ENCODE assay signal across 9 mouse cellular contexts in genomic region chr11:116644225-116645112, GRCm38 (mm10). TPM values are rescaled to one million over a fixed set of nuclear protein-coding genes. Genes with fewer than 3 reads are reported as not detected.
DNase-seq lines count a peak whose midpoint lies in the region; ATAC-seq and TF ChIP-seq lines count a peak whose summit lies in the region.
"Had no signal": no experiment of that assay in that cellular context is flagged by ENCODE, and none has a peak within 500 bp of the region (broad histone marks: within the 10 kb centered on the region; RNA-seq: fewer than 3 reads in every experiment).

No protein-coding gene starts in this region.

- no peak for ATAC-seq in heart, embryonic 11.5 days (replicated peaks; ENCODE audit: insufficient number of reproducible peaks, low FRiP score, low TSS enrichment)
- no peak for ATAC-seq in limb, embryonic 13.5 days (ENCODE audit: low FRiP score, low read depth)

- peaks cover 9% of the 10 kb centered on the region for H3K27me3 ChIP-seq in heart, embryonic 11.5 days (ENCODE audit: control insufficient read depth, insufficient read depth, low read length)
- H3K27me3 ChIP-seq in limb, embryonic 13.5 days, result peaks cover 2% of the 10 kb centered on the region; the same call in 1 of the 2 replicates

- no peak overlapping the region; the same call in 1 of the 2 replicates for H3K4me3 ChIP-seq in gastrocnemius, adult 2 months
- H3K4me3 ChIP-seq in heart, embryonic 11.5 days (ENCODE audit: low read depth, low read length), result 0 out of 2 replicates have a peak overlapping the region, but pooled peaks have one; percentile 12
- H3K4me3 ChIP-seq in limb, embryonic 13.5 days, result no peak overlapping the region

- no peak for DNase-seq in gastrocnemius, adult 2 months
- DNase-seq in gastrocnemius, adult 8-10 months (ENCODE audit: low spot score in 2 of 2), result no peak
- peak; percentile 68 for DNase-seq in adipocyte (ENCODE audit: low spot score)
- no peak for DNase-seq in ovary, postnatal 10 days (ENCODE audit: low spot score)
- DNase-seq in spleen, postnatal 10 days (ENCODE audit: low spot score in 2 of 2), result no peak
- DNase-seq in frontal cortex, postnatal 14 days (ENCODE audit: low spot score in 2 of 2), result no peak

- peak overlapping the region; percentile 60 for H3K4me2 ChIP-seq in heart, embryonic 11.5 days
- peak overlapping the region; percentile 65 for H3K4me2 ChIP-seq in limb, embryonic 13.5 days (replicated peaks)

- 0 out of 2 replicates have a peak overlapping the region, but pooled peaks have one; percentile 22 for H3K9ac ChIP-seq in heart, embryonic 11.5 days (ENCODE audit: low read depth, low read length)
- 0 out of 2 replicates have a peak overlapping the region, but pooled peaks have one; percentile 9 for H3K9ac ChIP-seq in limb, embryonic 13.5 days

- no peak for TF ChIP-seq CTCF in gastrocnemius, adult 2 months (IDR thresholded peaks at IDR 0.05)

- intact Hi-C loops in gastrocnemius, adult 2 months (cut with DNase I), result no loop called here

- H3K36me3 ChIP-seq in heart, embryonic 11.5 days (ENCODE audit: control insufficient read depth, insufficient read depth, low read length), result no peaks in the 10 kb centered on the region
- no peaks in the 10 kb centered on the region for H3K36me3 ChIP-seq in limb, embryonic 13.5 days

- H3K4me1 ChIP-seq in heart, embryonic 11.5 days (ENCODE audit: control insufficient read depth, insufficient read depth, low read length), result peaks cover 33% of the 10 kb centered on the region
- H3K4me1 ChIP-seq in limb, embryonic 13.5 days, result peaks cover 57% of the 10 kb centered on the region

- peak overlapping the region; percentile 89 for H3K27ac ChIP-seq in gastrocnemius, adult 2 months
- H3K27ac ChIP-seq in heart, embryonic 11.5 days (ENCODE audit: low read depth, low read length), result no peak overlapping the region
- no peak overlapping the region for H3K27ac ChIP-seq in limb, embryonic 13.5 days

- WGBS in heart, embryonic 11.5 days (ENCODE audit: insufficient replicate concordance), result 42% methylated on average over 21 of the region's 21 CpGs
- 43% methylated on average over 21 of the region's 21 CpGs for WGBS in limb, embryonic 13.5 days

- H3K9me3 ChIP-seq in heart, embryonic 11.5 days (replicated peaks; ENCODE audit: control insufficient read depth, low read length), result no peaks in the 10 kb centered on the region
- H3K9me3 ChIP-seq in limb, embryonic 13.5 days, result no peaks in the 10 kb centered on the region

RNA-seq across cellular contexts. Expression of gene Prcd, which starts 8.9 kb away (rescaled TPM):
- 1 to 10 TPM in 1 of 2 experiments, not detected in 1; 1.0 TPM for total RNA-seq in gastrocnemius, adult 2 months (2021)
- total RNA-seq in gastrocnemius, adult 8-10 months (2022), result under 1 TPM in 2 of 4 experiments, not detected in 2; 0.29 to 0.51 TPM
- polyA plus RNA-seq in heart, embryonic 11.5 days (2014; fragmentation: Nextera tagmentation; extraction: Ambion mirVana), result 0.35 and 0.92 TPM in 2 replicates
- 0.56 and 0.83 TPM in 2 replicates for polyA plus RNA-seq in limb, embryonic 13.5 days (2015; fragmentation: Nextera tagmentation; extraction: Ambion mirVana)

RNA-seq across cellular contexts. Expression of gene Cygb, which starts 9.6 kb away (rescaled TPM):
- total RNA-seq in gastrocnemius, adult 2 months (2021), result 10 to 100 TPM in 1 of 2 experiments, 1 to 10 TPM in 1; 9.6 to 14.7 TPM
- total RNA-seq in gastrocnemius, adult 8-10 months (2022), result 10 to 100 TPM in 2 of 4 experiments, 1 to 10 TPM in 2; 6.4 to 14.4 (median 10.1) TPM
- polyA plus RNA-seq in heart, embryonic 11.5 days (2014; fragmentation: Nextera tagmentation; extraction: Ambion mirVana), result 1.1 and 1.2 TPM in 2 replicates
- polyA plus RNA-seq in limb, embryonic 13.5 days (2015; fragmentation: Nextera tagmentation; extraction: Ambion mirVana), result 6.0 and 7.2 TPM in 2 replicates
- total RNA-seq: hematopoietic stem cell, adult 5-6 weeks had no signal

RNA-seq across cellular contexts. Expression of gene Rhbdf2, which starts 17.6 kb away (rescaled TPM):
- 10 to 100 TPM; 11.6 to 14.4 TPM for total RNA-seq in gastrocnemius, adult 2 months (2021)
- 10 to 100 TPM; 10.6 to 19.9 (median 11.2) TPM for total RNA-seq in gastrocnemius, adult 8-10 months (2022)
- 5.0 and 6.0 TPM in 2 replicates for polyA plus RNA-seq in heart, embryonic 11.5 days (2014; fragmentation: Nextera tagmentation; extraction: Ambion mirVana)
- polyA plus RNA-seq in limb, embryonic 13.5 days (2015; fragmentation: Nextera tagmentation; extraction: Ambion mirVana), result 4.0 and 5.1 TPM in 2 replicates

RNA-seq across cellular contexts. Expression of gene Aanat, which starts 58.2 kb away (rescaled TPM):
- total RNA-seq in gastrocnemius, adult 2 months (2021), result not detected
- total RNA-seq in gastrocnemius, adult 8-10 months (2022), result not detected
- polyA plus RNA-seq in heart, embryonic 11.5 days (2014; fragmentation: Nextera tagmentation; extraction: Ambion mirVana), result not detected in 2 replicates
- not detected in 2 replicates for polyA plus RNA-seq in limb, embryonic 13.5 days (2015; fragmentation: Nextera tagmentation; extraction: Ambion mirVana)
- total RNA-seq: hematopoietic stem cell, adult 5-6 weeks had no signal
